Mouse (Mus musculus): ENCODE results near the gene Evx1. TPM values are rescaled to one million over a fixed set of nuclear protein-coding genes. Genes with fewer than 3 reads are reported as not detected.

Evx1 gene
- polyA plus RNA-seq, 1 experiment from 2014 or later, result 0.04 TPM

DNA sequence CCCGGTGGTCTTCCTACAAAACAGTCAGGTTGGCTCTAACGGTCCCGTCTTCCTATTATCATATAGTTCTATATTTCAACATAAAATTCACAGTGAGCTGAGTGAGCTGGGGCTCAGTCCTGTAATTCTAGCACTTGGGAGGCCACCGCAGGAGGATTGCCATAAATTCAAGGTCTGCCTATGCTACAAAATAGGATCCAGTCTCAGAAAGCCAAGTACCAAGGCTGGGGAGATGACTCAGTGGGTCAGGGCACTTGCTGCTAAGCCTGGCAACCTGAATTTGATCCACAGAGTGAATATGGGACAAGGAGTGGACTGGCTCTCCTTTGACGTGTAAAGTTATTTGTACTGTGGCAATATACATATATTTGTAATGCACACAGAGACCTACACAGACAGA lies 29.4 kb upstream of the Evx1 start:
- H3K4me3 ChIP-seq (ENCODE audit: low read depth, low read length), result no peak overlapping the region
- no peak overlapping the region for H3K4me2 ChIP-seq (replicated peaks; ENCODE audit: low read depth)
- no peak for ATAC-seq
- no peaks in the 10 kb centered on the region for H3K4me1 ChIP-seq (replicated peaks; ENCODE audit: control insufficient read depth, insufficient read depth, low read length)
- peaks cover 20% of the 10 kb centered on the region for H3K27me3 ChIP-seq (replicated peaks; ENCODE audit: control insufficient read depth, insufficient read depth, low read length)
- H3K9me3 ChIP-seq (ENCODE audit: control insufficient read depth), result no peaks in the 10 kb centered on the region
- H3K9ac ChIP-seq (ENCODE audit: low read depth, low read length), result no peak overlapping the region
- 93% methylated on average over 5 of the region's 5 CpGs for WGBS
- H3K27ac ChIP-seq (ENCODE audit: low read depth, low read length), result no peak overlapping the region
- TF ChIP-seq CTCF (IDR thresholded peaks at IDR 0.05; ENCODE audit: low read depth), result no peak
- H3K36me3 ChIP-seq (ENCODE audit: control insufficient read depth, insufficient read depth), result no peaks in the 10 kb centered on the region

DNA sequence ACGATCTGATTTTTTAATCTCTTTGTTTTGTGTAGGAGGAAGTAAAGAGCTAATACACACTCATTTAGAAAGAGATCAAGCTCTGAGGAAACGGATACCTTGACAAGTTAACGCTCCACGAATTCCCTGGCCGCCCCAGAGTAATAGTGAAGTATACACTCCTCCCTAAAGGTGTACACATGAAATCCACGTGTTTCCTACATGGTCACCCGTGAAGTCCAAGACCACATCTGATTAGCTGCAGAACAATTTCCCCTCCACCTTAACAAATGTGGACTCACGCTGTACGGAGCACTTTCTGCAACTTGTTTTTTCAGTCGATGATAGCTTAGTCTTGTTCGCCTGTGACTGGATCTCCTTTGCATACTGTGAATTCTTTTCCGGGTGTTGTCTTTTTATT lies 23.1 kb upstream of the Evx1 start:
- Histone ChIP-seq H3K4me2 (replicated peaks; ENCODE audit: low read depth) (no peak overlapping the region), H3K9ac (ENCODE audit: low read depth, low read length) (no peak overlapping the region), H3K27me3 (replicated peaks; ENCODE audit: control insufficient read depth, insufficient read depth, low read length) (peaks cover 45% of the 10 kb centered on the region), H3K36me3 (ENCODE audit: control insufficient read depth, insufficient read depth) (no peaks in the 10 kb centered on the region), H3K27ac (ENCODE audit: low read depth, low read length) (no peak overlapping the region), H3K4me3 (ENCODE audit: low read depth, low read length) (no peak overlapping the region), H3K4me1 (replicated peaks; ENCODE audit: control insufficient read depth, insufficient read depth, low read length) (no peaks in the 10 kb centered on the region), H3K9me3 (ENCODE audit: control insufficient read depth) (no peaks in the 10 kb centered on the region)
- ATAC-seq, result no peak
- 20% methylated on average over 12 of the region's 12 CpGs for WGBS
- no peak for TF ChIP-seq CTCF (IDR thresholded peaks at IDR 0.05; ENCODE audit: low read depth)

DNA sequence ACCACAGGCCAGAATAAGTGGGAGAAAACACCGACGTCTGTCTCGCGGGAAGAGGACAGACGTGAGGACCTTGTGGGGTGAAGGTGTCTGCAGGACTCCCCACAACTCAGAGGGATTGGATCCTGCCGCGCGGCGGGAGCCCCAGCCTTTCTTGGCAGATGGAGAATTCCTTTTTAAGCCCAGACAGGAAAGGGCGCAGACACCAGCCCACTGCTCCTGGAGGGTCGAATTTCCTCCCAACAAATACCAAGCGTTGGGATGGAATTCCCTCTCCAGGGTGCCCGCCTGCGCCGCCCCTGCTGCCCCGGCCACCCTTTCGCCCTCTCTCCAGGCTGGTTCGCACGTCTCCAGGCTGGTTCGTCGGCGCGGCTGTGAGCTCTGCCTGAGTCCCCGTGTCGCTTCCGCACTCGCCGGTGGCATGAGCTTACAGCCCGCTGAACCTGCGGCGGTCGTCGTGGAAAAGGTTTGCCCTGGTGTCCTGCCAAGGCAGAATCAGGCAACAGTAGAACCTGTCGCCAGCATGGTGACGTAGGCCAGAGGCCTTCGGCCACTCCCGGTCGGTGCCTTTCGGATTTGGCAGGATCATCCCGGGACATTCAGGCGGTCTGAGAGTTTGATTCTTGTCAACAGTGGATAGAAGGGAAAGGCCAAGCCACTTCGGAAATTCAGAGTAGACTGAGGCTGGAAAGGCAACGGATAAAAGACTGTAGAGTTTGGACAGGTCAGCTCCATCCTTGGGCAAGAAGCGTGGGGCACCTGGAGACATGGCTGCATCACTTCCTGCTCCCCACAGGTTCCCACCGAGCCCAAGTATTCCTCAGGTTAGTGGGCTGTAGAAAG lies 22.1 kb upstream of the Evx1 start:
- no peak for ATAC-seq
- no peaks in the 10 kb centered on the region for H3K9me3 ChIP-seq (ENCODE audit: control insufficient read depth)
- 5% methylated on average over 45 of the region's 45 CpGs for WGBS
- H3K4me3 ChIP-seq (ENCODE audit: low read depth, low read length), result peak overlapping the region; percentile 24
- H3K27ac ChIP-seq (ENCODE audit: low read depth, low read length), result no peak overlapping the region
- H3K36me3 ChIP-seq (ENCODE audit: control insufficient read depth, insufficient read depth), result no peaks in the 10 kb centered on the region
- peaks cover 43% of the 10 kb centered on the region for H3K27me3 ChIP-seq (replicated peaks; ENCODE audit: control insufficient read depth, insufficient read depth, low read length)
- no peak for TF ChIP-seq CTCF (IDR thresholded peaks at IDR 0.05; ENCODE audit: low read depth)
- H3K4me2 ChIP-seq (replicated peaks; ENCODE audit: low read depth), result peak overlapping the region; percentile 54
- H3K4me1 ChIP-seq (replicated peaks; ENCODE audit: control insufficient read depth, insufficient read depth, low read length), result no peaks in the 10 kb centered on the region
- no peak overlapping the region for H3K9ac ChIP-seq (ENCODE audit: low read depth, low read length)

DNA sequence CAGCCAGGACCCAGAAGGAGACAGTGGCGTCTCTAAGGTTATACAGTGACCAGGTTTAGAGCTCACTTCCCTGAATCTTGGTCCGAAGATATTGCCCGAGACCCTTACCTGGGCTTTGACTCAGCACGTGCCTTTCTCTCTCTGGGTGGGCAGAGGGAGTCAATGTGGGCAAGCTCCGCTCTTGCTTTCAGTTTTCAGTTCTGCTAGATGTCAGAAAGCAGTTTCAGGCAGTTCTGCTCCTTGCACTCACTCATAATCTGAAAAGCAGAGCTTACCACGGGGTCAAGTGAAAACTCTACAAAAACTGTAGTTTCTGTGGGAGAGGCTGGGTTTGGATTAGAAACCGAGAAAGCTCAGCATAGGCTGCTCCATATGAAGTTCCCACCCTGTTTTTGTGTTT lies 21.0 kb upstream of the Evx1 start:
- no peaks in the 10 kb centered on the region for H3K9me3 ChIP-seq (ENCODE audit: control insufficient read depth)
- no peaks in the 10 kb centered on the region for H3K4me1 ChIP-seq (replicated peaks; ENCODE audit: control insufficient read depth, insufficient read depth, low read length)
- no peak overlapping the region for H3K4me3 ChIP-seq (ENCODE audit: low read depth, low read length)
- WGBS, result 74% methylated on average over 7 of the region's 7 CpGs
- H3K36me3 ChIP-seq (ENCODE audit: control insufficient read depth, insufficient read depth), result no peaks in the 10 kb centered on the region
- ATAC-seq, result no peak
- H3K4me2 ChIP-seq (replicated peaks; ENCODE audit: low read depth), result no peak overlapping the region
- peaks cover 50% of the 10 kb centered on the region for H3K27me3 ChIP-seq (replicated peaks; ENCODE audit: control insufficient read depth, insufficient read depth, low read length)
- TF ChIP-seq CTCF (IDR thresholded peaks at IDR 0.05; ENCODE audit: low read depth), result no peak
- no peak overlapping the region for H3K9ac ChIP-seq (ENCODE audit: low read depth, low read length)
- H3K27ac ChIP-seq (ENCODE audit: low read depth, low read length), result no peak overlapping the region

DNA sequence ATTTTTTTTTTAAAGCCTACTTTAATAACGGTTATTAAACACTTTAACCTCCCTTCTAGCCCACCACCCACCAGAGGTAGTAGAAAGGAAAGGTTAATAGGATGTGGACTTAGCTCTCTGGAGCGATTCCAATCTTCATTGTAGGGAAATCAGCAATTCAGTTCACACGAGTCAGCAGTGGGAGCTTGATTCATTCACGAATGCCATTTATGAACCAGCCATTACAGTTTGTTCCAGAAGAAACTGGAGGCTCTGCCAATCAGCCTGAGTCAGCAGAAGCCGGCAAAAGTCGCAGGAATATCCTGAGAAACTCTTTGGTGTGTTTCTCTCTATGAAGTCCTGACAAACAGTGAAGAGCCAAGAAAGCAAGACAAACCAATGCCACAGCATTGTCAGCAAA lies 18.7 kb upstream of the Evx1 start:
- no peak for ATAC-seq
- no peak for TF ChIP-seq CTCF (IDR thresholded peaks at IDR 0.05; ENCODE audit: low read depth)
- H3K4me2 ChIP-seq (replicated peaks; ENCODE audit: low read depth), result no peak overlapping the region
- no peak overlapping the region for H3K9ac ChIP-seq (ENCODE audit: low read depth, low read length)
- no peaks in the 10 kb centered on the region for H3K36me3 ChIP-seq (ENCODE audit: control insufficient read depth, insufficient read depth)
- H3K27me3 ChIP-seq (replicated peaks; ENCODE audit: control insufficient read depth, insufficient read depth, low read length), result peaks cover 47% of the 10 kb centered on the region
- no peaks in the 10 kb centered on the region for H3K4me1 ChIP-seq (replicated peaks; ENCODE audit: control insufficient read depth, insufficient read depth, low read length)
- 64% methylated on average over 6 of the region's 6 CpGs for WGBS
- no peak overlapping the region for H3K27ac ChIP-seq (ENCODE audit: low read depth, low read length)
- no peaks in the 10 kb centered on the region for H3K9me3 ChIP-seq (ENCODE audit: control insufficient read depth)
- H3K4me3 ChIP-seq (ENCODE audit: low read depth, low read length), result no peak overlapping the region

DNA sequence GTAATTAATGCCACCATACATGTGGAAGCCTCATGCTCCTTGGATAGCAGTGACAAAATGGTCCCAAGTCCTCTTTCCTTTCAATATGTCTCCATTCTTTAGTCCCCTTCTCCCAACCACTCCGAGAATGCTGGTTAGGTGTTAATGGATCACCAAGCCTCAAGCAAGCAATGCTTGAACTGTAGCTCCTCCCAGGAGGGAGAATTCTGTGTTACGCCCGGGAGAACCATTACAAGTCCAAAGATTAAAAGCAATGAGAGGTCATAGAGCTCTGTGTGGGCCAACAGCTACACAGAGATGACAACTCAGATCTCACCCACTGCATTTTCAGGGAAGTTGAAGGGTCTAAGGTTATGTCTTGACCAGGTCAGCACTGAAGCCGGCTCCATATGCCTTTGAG lies 14.8 kb upstream of the Evx1 start:
- Histone ChIP-seq H3K36me3 (ENCODE audit: control insufficient read depth, insufficient read depth) (no peaks in the 10 kb centered on the region), H3K27ac (ENCODE audit: low read depth, low read length) (no peak overlapping the region), H3K4me3 (ENCODE audit: low read depth, low read length) (no peak overlapping the region), H3K4me1 (replicated peaks; ENCODE audit: control insufficient read depth, insufficient read depth, low read length) (no peaks in the 10 kb centered on the region), H3K9me3 (ENCODE audit: control insufficient read depth) (no peaks in the 10 kb centered on the region), H3K27me3 (replicated peaks; ENCODE audit: control insufficient read depth, insufficient read depth, low read length) (peaks cover 36% of the 10 kb centered on the region), H3K4me2 (replicated peaks; ENCODE audit: low read depth) (no peak overlapping the region), H3K9ac (ENCODE audit: low read depth, low read length) (no peak overlapping the region)
- no peak for ATAC-seq
- 54% methylated on average over 4 of the region's 4 CpGs for WGBS
- no peak for TF ChIP-seq CTCF (IDR thresholded peaks at IDR 0.05; ENCODE audit: low read depth)

Measured in intestine, postnatal 0 days (tissue).